Mouse (Mus musculus): ENCODE data around the gene P4htm. TPM values are rescaled to one million over a fixed set of nuclear protein-coding genes. Genes with fewer than 3 reads are reported as not detected.
"Not testable (repeated sequence)": the region's sequence is repeated elsewhere in the genome, so short reads cannot be mapped to it uniquely, and the experiment has no call there.

P4htm gene
- total RNA-seq (2021) = 1 to 10 TPM; 3.1 to 3.5 TPM
- long read RNA-seq, experiment 1, transcript P4htm-201 (9 exons, 1,841 nt) = major isoform, 7 of 12 reads
- long read RNA-seq, experiment 1, partial matches to known transcripts = 5 of 12 reads
- long read RNA-seq, experiment 1, other reads (novel, unspliced or antisense) = 0 of 12 reads
- long read RNA-seq, experiment 2, transcript P4htm-201 (9 exons, 1,841 nt) = major isoform, 7 of 9 reads
- long read RNA-seq, experiment 2, partial matches to known transcripts = 2 of 9 reads
- long read RNA-seq, experiment 2, other reads (novel, unspliced or antisense) = 0 of 9 reads

GRCm38 (mm10) chr9:108596998-108597764, at the start of gene P4htm:
Gene P4htm (minus strand): TSS chr9:108597667.
- intact Hi-C loops (cut with DNase I) = loop anchor here (5.0 kb wide), 1 partner anchor 35 kb away; no protein-coding TSS in a partner anchor
- peak; percentile 47 to 57 for DNase-seq

- intact Hi-C loops (cut with DNase I) = loop anchor here (5.0 kb wide), 1 partner anchor 53 kb away; no protein-coding TSS in a partner anchor
- DNase-seq = no peak
These were observed 42.4 kb upstream of the P4htm start for GRCm38 (mm10) chr9:108639825-108640224.

- DNase-seq = no peak
- intact Hi-C loops (cut with DNase I) = loop anchor here (5.0 kb wide), 1 partner anchor 48 kb away; no protein-coding TSS in a partner anchor
These were observed 37.9 kb upstream of the P4htm start for GRCm38 (mm10) chr9:108635415-108635814.

DNA sequence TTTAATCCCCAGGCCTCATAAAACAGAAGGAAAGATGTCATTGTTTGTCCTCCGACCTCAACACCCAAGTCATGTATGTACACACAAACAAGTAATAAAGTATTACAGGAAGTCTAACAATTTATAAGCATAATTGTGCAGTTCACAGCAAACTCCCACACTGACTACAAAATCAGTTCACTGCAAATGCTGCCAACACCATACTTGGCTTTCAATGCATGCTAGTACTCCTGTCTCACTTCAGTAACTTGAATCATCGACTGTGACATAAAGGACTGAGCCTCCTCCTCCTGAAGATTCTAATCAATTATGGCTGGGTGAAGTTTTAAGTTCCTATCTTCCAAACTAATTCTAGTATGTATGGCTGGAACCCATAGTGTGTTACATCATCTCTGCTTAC, 36.4 kb upstream of the P4htm start:
- no peak for DNase-seq
- intact Hi-C loops (cut with DNase I) = loop anchor here (5.0 kb wide), 1 partner anchor 37 kb away; the partner anchor contains the start of gene P4htm

DNA sequence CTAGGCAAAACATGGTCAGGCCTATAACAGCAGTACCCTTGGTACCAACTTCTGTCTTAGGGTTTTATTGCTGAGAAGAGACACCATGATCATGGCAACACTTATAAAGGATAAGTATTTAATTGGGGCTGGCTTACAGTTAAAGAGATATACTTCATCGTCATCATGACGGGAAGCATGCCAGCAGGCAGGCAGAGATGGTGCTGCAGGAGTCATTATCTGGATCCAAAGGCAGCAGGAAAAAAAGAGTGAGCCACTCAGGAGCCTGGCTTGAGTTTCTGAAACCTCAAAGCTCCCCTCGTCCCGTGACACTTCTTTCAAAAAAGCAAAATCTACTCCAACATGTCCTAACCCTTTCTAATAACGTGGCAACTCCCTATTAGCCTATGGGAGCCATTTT, 34.9 kb upstream of the P4htm start:
- DNase-seq = no peak
- intact Hi-C loops (cut with DNase I) = loop anchor here (5.0 kb wide), 1 partner anchor 35 kb away; the partner anchor contains the start of gene P4htm

GRCm38 (mm10) chr9:108631631-108632256, 34.3 kb upstream of the P4htm start:
- intact Hi-C loops (cut with DNase I) = loop anchor here (5.0 kb wide), 1 partner anchor 34 kb away; the partner anchor contains the start of gene P4htm
- no peak for DNase-seq

DNA sequence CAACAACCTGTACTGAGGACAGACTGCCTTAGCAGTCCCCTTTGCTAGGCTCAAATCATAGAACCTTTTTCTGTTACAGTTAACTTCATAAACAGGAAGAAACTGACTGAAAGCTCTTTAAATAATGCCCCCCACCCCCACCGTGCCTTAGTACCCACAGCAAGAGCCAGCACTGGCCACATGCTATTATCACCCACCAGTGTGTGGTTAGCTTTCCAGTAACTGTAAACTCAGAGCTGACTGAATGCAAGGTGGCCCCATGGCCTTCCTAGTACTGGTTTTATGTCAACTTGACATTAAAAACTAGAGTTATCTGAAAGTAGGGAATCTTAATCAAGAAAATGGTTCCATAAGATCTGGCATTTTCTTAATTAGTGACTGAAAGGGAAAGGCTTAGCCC, 33.2 kb upstream of the P4htm start:
- intact Hi-C loops (cut with DNase I) = loop anchor here (5.0 kb wide), 1 partner anchor 33 kb away; the partner anchor contains the start of gene P4htm
- no peak for DNase-seq

DNA sequence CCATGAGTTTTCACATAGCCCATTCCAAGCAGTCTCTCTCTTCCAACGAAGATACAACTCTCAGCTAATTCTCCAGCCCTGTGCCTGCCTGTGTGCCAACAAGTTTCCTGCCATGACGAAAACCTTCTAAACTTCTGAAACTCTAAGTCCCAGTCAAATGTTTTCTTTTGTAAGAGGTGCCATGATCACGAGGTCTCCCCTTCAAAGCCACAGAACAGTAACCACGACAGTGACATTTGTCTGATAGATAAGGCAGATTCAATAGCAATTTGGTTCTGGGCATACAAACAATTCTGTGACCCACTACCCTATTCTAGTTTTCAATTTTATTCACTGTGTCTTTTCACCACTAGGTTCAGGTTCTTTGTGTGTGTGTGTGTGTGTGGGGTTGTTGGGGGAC, 30.7 kb upstream of the P4htm start:
- no peak for DNase-seq
- intact Hi-C loops (cut with DNase I) = no loop called here

- intact Hi-C loops (cut with DNase I) = no loop called here
- no peak for DNase-seq
These were observed 29.0 kb upstream of the P4htm start for GRCm38 (mm10) chr9:108626498-108626897.

GRCm38 (mm10) chr9:108617301-108617700, 19.8 kb upstream of the P4htm start:
- intact Hi-C loops (cut with DNase I) = no loop called here
- no peak for DNase-seq

- intact Hi-C loops (cut with DNase I) = no loop called here
- DNase-seq = no peak
These were observed 14.0 kb upstream of the P4htm start for GRCm38 (mm10) chr9:108611488-108611887.

DNA sequence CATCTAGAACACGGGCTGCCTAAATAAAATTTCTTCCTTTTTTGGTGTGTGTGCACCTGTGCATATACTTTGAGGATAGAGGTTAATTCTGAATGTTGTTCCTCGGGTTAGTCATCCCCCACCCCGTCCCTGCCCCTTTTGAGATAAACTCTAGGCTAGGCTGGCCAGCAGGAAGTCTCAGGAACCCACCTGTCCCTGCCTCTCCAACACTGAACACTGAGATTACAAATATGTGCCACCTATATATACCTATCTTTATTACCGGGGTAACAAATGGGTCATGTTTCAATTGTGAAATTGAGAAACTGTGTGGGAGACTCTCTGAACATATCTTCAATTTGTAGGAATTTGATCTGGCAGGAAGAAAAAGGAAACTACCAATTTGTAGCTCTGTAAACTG, 11.4 kb upstream of the P4htm start:
- intact Hi-C loops (cut with DNase I) = no loop called here
- DNase-seq = no peak

- intact Hi-C loops (cut with DNase I); DNase-seq: not testable (repeated sequence)
These were observed 10.5 kb upstream of the P4htm start for GRCm38 (mm10) chr9:108607929-108608328.

DNA sequence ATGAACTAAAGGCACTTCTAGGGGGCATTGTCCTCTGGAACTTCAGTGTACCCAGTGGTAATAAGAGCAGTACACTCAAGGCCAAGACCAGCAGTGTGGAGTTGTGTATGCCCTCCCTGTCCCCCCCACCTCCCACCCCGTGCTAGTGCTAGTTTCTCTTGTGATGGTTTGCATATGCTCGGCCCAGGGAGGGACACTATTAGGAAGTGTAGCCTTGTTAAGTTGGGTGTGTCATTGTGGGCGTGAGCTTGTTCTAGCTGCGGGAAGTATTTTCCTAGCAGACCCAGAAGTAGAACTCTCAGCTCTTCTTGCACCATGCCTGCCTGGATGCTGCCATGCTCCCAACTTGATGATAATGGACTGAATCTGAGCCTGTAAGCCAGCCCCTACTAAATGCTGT, 4.5 kb upstream of the P4htm start:
- intact Hi-C loops (cut with DNase I) = no loop called here

GRCm38 (mm10) chr9:108600011-108600410, 2.5 kb upstream of the P4htm start:
- intact Hi-C loops (cut with DNase I) = no loop called here
- DNase-seq = no peak

More for the DNA sequence above, 4.5 kb upstream of the P4htm start:
- DNase-seq = no peak

GRCm38 (mm10) chr9:108599021-108599566, 1.6 kb upstream of the P4htm start:
- intact Hi-C loops (cut with DNase I) = loop anchor here (5.0 kb wide), 1 partner anchor 33 kb away; no protein-coding TSS in a partner anchor
- DNase-seq = no peak

DNA sequence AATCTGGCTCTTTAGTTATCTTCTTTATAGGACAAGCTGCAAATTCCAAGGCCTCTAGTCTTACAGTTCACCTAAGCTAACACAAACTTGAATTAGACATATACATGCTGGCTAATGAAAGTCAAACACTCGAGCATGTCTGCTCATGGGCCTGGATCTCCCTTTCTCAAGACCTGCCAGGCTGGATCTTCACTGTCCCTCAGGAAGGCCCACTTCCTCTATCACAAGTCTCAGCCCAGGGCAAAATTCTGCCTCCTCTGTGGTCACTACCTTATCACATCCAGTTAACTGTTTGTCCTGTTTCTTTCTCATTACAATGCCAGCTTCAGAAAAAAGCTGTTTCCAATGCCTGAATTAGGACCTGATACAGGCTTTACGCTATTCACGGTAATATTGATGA, 3.1 kb downstream of the P4htm start:
- intact Hi-C loops (cut with DNase I) = no loop called here
- DNase-seq = no peak

DNA sequence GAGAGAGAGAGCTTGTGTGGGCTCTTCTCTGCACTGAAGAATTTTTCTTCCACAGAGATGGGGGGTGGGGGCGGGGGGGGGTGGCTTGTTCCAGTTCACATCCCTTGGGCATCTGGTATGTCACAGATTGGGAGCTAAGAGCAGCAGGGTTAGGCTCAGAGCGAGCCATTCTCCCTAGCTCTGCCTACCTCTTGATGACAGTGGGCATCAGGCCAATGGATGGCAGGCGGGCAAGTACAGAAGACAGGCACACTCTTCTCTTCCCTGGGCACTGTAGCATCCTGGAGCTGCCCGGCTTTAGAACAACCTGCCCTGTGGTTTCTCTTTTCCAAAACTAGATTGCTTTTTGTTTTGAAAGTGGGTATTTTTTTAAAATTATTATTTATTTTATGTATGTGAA, 6.0 kb downstream of the P4htm start:
- intact Hi-C loops (cut with DNase I) = no loop called here
- DNase-seq = no peak

- DNase-seq = no peak
- intact Hi-C loops (cut with DNase I) = loop anchor here (5.0 kb wide), 1 partner anchor 48 kb away; no protein-coding TSS in a partner anchor
These were observed 8.2 kb downstream of the P4htm start for GRCm38 (mm10) chr9:108589229-108589628.

DNA sequence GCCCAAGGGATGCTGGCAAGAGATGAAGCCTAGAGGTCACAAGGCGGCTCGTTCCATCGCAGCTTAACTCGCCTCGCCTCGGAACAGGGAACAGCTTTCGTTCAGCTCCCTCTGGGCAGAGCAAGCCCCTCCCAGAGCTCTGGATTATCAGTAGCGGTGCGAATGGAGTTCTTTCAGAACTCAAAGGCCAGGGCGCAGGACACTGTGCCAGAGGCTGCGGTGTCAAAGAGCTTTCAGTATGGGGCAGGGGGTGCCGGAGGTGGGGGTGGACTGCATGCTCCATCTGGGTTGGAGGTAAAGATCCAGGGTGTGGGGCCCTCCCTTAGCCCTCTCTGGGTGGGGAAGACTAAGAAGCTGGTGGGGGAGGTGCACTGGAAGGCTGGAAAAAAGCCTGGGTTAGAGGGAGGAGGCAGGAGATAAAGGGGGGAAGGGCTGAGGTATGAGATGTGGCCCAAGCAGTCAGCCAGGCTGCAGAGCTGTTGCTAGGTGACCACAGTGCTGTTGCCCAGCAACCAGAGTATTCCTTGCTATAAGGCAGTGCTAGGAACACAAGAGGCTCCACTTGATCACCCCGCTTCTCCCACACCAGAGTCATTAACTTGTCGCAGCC, 9.8 kb downstream of the P4htm start:
- intact Hi-C loops (cut with DNase I) = loop anchor here (5.0 kb wide), 1 partner anchor 50 kb away; no protein-coding TSS in a partner anchor
- peak in 1 of 2 experiments; percentile 42 for DNase-seq

All from gastrocnemius, postnatal 36 days (tissue).